Mouse (Mus musculus): Measurements from ENCODE around the gene Pop7. TPM values are rescaled to one million over a fixed set of nuclear protein-coding genes. Genes with fewer than 3 reads are reported as not detected.
A peak's percentile ranks its signal among the peaks of the same experiment; 100 is the strongest.

The Pop7 gene
- polyA plus RNA-seq, 1 experiment = 10.2 TPM

- Histone ChIP-seq H3K36me3 (ENCODE audit: control insufficient read depth, insufficient read depth, low read length) (no peaks in the 10 kb centered on the region; the same call in 1 of the 2 replicates), H3K27me3 (ENCODE audit: control insufficient read depth, insufficient read depth, low read length) (no peaks in the 10 kb centered on the region), H3K27ac (ENCODE audit: control insufficient read depth, insufficient read depth, low read depth, low read length) (peak overlapping the region; percentile 85), H3K4me1 (ENCODE audit: control insufficient read depth, insufficient read depth, low read length) (peaks cover 15% of the 10 kb centered on the region), H3K4me3 (ENCODE audit: control insufficient read depth, low read depth, low read length) (peak overlapping the region; percentile 99)
- TF ChIP-seq POLR2A (IDR thresholded peaks at IDR 0.05; ENCODE audit: control insufficient read depth, low read depth, low read length) (no peak), CTCF (IDR thresholded peaks at IDR 0.05; ENCODE audit: control insufficient read depth, insufficient read depth, insufficient replicate concordance, low read depth, low read length) (no peak)
Measured at GRCm38 (mm10) chr5:137531414-137532130, 29.3 kb upstream of the Pop7 start.

- 0 out of 2 replicates have a peak, but pooled peaks have one; percentile 8 for TF ChIP-seq POLR2A (IDR thresholded peaks at IDR 0.05; ENCODE audit: control insufficient read depth, low read depth, low read length)
- TF ChIP-seq CTCF (IDR thresholded peaks at IDR 0.05; ENCODE audit: control insufficient read depth, insufficient read depth, insufficient replicate concordance, low read depth, low read length) = no peak
- Histone ChIP-seq H3K27ac (ENCODE audit: control insufficient read depth, insufficient read depth, low read depth, low read length) (no peak overlapping the region), H3K4me3 (ENCODE audit: control insufficient read depth, low read depth, low read length) (peak overlapping the region; percentile 99), H3K27me3 (ENCODE audit: control insufficient read depth, insufficient read depth, low read length) (no peaks in the 10 kb centered on the region), H3K36me3 (ENCODE audit: control insufficient read depth, insufficient read depth, low read length) (no peaks in the 10 kb centered on the region; the same call in 1 of the 2 replicates), H3K4me1 (ENCODE audit: control insufficient read depth, insufficient read depth, low read length) (peaks cover 15% of the 10 kb centered on the region)
Measured at GRCm38 (mm10) chr5:137530588-137531413, 28.5 kb upstream of the Pop7 start.

DNA sequence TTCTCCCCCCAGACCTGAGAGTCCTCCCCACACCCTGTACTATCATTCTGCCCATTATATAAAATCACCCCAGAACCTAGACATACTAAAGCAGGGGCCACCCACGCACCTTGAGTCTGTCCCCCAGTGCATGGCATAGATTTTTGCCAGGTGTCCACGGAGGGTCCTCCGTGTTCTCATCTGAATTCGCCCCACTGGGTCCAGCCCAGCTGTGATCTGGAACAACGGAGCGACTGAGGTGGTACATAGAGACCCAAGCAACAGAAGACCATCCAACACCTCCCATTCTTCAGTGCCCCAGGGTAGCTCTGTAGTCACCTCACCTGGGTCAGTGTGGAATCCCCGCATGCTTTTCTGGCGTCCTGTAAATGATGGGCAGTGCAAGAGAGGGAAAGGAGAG, 27.8 kb upstream of the Pop7 start:
- TF ChIP-seq POLR2A (IDR thresholded peaks at IDR 0.05; ENCODE audit: control insufficient read depth, low read depth, low read length) (no peak), CTCF (IDR thresholded peaks at IDR 0.05; ENCODE audit: control insufficient read depth, insufficient read depth, insufficient replicate concordance, low read depth, low read length) (no peak)

GRCm38 (mm10) chr5:137529221-137529995, 27.1 kb upstream of the Pop7 start:
- Histone ChIP-seq H3K27ac (ENCODE audit: control insufficient read depth, insufficient read depth, low read depth, low read length) (no peak overlapping the region), H3K27me3 (ENCODE audit: control insufficient read depth, insufficient read depth, low read length) (no peaks in the 10 kb centered on the region), H3K4me3 (ENCODE audit: control insufficient read depth, low read depth, low read length) (no peak overlapping the region), H3K4me1 (ENCODE audit: control insufficient read depth, insufficient read depth, low read length) (peaks cover 15% of the 10 kb centered on the region), H3K36me3 (ENCODE audit: control insufficient read depth, insufficient read depth, low read length) (no peaks in the 10 kb centered on the region; the same call in none of the 2 replicates)
- TF ChIP-seq CTCF (IDR thresholded peaks at IDR 0.05; ENCODE audit: control insufficient read depth, insufficient read depth, insufficient replicate concordance, low read depth, low read length) (no peak), POLR2A (IDR thresholded peaks at IDR 0.05; ENCODE audit: control insufficient read depth, low read depth, low read length) (no peak)

More for the DNA sequence above, 27.8 kb upstream of the Pop7 start:
- Histone ChIP-seq H3K27ac (ENCODE audit: control insufficient read depth, insufficient read depth, low read depth, low read length) (no peak overlapping the region; the same call in 1 of the 2 replicates), H3K4me3 (ENCODE audit: control insufficient read depth, low read depth, low read length) (peak overlapping the region; percentile 68), H3K4me1 (ENCODE audit: control insufficient read depth, insufficient read depth, low read length) (peaks cover 15% of the 10 kb centered on the region), H3K36me3 (ENCODE audit: control insufficient read depth, insufficient read depth, low read length) (no peaks in the 10 kb centered on the region; the same call in 1 of the 2 replicates), H3K27me3 (ENCODE audit: control insufficient read depth, insufficient read depth, low read length) (no peaks in the 10 kb centered on the region)

DNA sequence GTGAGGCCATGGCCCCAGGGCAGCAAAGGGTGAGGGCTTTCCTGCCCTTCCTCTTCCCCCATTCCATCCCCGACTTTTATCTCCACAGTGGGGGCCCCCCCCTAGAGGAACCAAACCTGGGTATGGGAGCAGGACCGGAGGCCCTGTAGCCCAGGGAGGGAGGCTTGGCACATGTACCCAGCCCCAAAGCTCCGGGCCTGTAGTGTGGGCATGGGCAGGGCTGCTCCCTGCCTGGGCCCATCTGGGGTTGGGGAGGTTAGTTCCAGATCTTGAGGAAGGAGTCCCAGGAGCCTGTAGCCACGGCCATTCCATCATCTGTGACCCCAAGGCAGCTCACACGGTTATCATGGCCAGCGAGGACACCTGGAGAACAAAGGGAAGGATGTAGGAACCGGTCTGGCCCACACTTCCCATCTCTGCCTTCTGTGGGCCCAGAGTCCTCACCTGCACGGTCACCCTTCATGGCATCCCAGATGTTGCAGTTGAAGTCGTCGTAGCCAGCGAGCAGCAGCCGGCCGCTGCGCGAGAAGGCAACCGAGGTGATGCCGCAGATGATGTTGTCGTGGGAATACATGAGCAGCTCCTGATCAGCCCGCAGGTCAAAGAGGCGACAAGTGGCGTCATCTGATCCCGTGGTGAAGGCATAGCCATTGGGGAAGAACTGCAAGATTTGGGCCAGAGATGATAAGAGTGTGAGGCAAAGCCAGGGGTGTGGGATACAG, 26.1 kb upstream of the Pop7 start:
- no peak overlapping the region for H3K4me3 ChIP-seq (ENCODE audit: control insufficient read depth, low read depth, low read length)
- peaks cover 10% of the 10 kb centered on the region for H3K4me1 ChIP-seq (ENCODE audit: control insufficient read depth, insufficient read depth, low read length)
- no peaks in the 10 kb centered on the region for H3K27me3 ChIP-seq (ENCODE audit: control insufficient read depth, insufficient read depth, low read length)
- H3K36me3 ChIP-seq (ENCODE audit: control insufficient read depth, insufficient read depth, low read length) = no peaks in the 10 kb centered on the region; the same call in none of the 2 replicates
- TF ChIP-seq CTCF (IDR thresholded peaks at IDR 0.05; ENCODE audit: control insufficient read depth, insufficient read depth, insufficient replicate concordance, low read depth, low read length) (no peak), POLR2A (IDR thresholded peaks at IDR 0.05; ENCODE audit: control insufficient read depth, low read depth, low read length) (no peak)
- no peak overlapping the region for H3K27ac ChIP-seq (ENCODE audit: control insufficient read depth, insufficient read depth, low read depth, low read length)

GRCm38 (mm10) chr5:137527413-137527812, 25.1 kb upstream of the Pop7 start:
- H3K27me3 ChIP-seq (ENCODE audit: control insufficient read depth, insufficient read depth, low read length) = no peaks in the 10 kb centered on the region
- H3K27ac ChIP-seq (ENCODE audit: control insufficient read depth, insufficient read depth, low read depth, low read length) = no peak overlapping the region
- H3K4me3 ChIP-seq (ENCODE audit: control insufficient read depth, low read depth, low read length) = no peak overlapping the region
- TF ChIP-seq POLR2A (IDR thresholded peaks at IDR 0.05; ENCODE audit: control insufficient read depth, low read depth, low read length) (no peak), CTCF (IDR thresholded peaks at IDR 0.05; ENCODE audit: control insufficient read depth, insufficient read depth, insufficient replicate concordance, low read depth, low read length) (no peak)
- H3K4me1 ChIP-seq (ENCODE audit: control insufficient read depth, insufficient read depth, low read length) = peaks cover 9% of the 10 kb centered on the region
- H3K36me3 ChIP-seq (ENCODE audit: control insufficient read depth, insufficient read depth, low read length) = no peaks in the 10 kb centered on the region; the same call in none of the 2 replicates
